Mouse (Mus musculus) heart, postnatal 10 days (tissue): Measurements from ENCODE around the gene Wdr78. TPM values are rescaled to one million over a fixed set of nuclear protein-coding genes. Genes with fewer than 3 reads are reported as not detected.

ENCODE experiments used
- DNase-seq, 2 experiments: peaks; one replicate each; pipeline ENCODE4 v3.0.0; 2021
- intact Hi-C: fragments of 180-260 bp; cut with DNase I; formaldehyde crosslinking; loops from one replicate; pipeline ENCODE4 v1.15.1; 2025
- total RNA-seq, 2 experiments: library from RNA; stranded (reverse); gene quantifications; 2 replicates each; pipeline ENCODE4 v1.2.3; 2021

Wdr78 gene
- total RNA-seq, 2 experiments from 2014 or later, result 1.1 to 1.4 TPM

DNA sequence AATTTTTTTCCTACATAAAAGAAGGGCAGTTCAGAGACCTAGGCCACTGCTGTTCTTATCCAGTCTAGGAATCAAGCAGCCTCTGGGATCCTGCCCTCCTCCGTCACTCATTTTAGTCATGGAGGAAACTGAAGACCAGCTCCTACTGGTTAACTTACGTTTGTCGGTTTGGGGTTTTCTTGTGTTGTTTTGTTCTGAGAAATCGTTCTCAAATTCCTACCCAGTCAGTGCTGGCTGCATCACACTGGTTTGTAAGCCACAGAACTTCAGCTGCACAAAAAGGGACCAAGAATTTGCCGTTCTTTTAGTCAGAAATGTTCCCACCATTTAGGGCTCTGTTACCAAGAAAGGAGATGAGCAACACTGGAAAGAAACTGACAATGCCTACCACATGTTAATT, 125.0 kb downstream of the Wdr78 start:
- intact Hi-C loops, result loop anchor here (5.0 kb wide), 1 partner anchor 358 kb away; no protein-coding TSS in a partner anchor
- DNase-seq, result no peak

DNA sequence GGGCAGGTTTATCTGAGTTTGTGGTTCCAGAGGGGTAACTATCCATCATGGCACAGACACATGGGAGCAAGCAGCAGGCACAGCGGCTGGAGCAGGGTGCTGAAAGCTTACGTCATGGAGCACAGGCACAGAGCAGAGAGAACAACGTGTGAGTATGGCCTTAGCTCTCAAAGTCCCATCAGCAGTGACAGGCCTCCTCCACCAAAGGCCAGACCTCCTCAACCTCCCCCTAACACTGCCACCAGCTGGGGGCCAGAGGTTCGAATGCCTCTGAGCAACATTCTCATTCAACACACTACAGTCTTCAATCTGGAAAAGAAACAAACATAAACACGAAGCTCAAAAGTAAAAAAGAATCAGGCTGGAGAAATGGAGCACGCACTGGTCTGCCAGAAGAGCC, 125.8 kb downstream of the Wdr78 start:
- intact Hi-C loops, result loop anchor here (5.0 kb wide), 1 partner anchor 359 kb away; no protein-coding TSS in a partner anchor
- no peak for DNase-seq

Other genes starting within 250 kb of the Wdr78 start
- under 1 TPM in 1 of 2 experiments, not detected in 1; 0.41 TPM for gene Tctex1d1, start 135.9 kb downstream of the Wdr78 start, total RNA-seq
- not detected for gene Insl5, start 87.7 kb downstream of the Wdr78 start, total RNA-seq
- gene Mier1, start 165 bp downstream of the Wdr78 start, total RNA-seq, result 10 to 100 TPM; 34.6 to 37.3 TPM
- 1 to 10 TPM; 6.9 to 10.0 TPM for gene Slc35d1, start 100.6 kb upstream of the Wdr78 start, total RNA-seq
- not detected for gene 4921539E11Rik, start 176.3 kb upstream of the Wdr78 start, total RNA-seq
- gene Oma1, start 199.3 kb upstream of the Wdr78 start, total RNA-seq, result 10 to 100 TPM; 16.4 to 18.0 TPM